In the genomic region with DNA sequence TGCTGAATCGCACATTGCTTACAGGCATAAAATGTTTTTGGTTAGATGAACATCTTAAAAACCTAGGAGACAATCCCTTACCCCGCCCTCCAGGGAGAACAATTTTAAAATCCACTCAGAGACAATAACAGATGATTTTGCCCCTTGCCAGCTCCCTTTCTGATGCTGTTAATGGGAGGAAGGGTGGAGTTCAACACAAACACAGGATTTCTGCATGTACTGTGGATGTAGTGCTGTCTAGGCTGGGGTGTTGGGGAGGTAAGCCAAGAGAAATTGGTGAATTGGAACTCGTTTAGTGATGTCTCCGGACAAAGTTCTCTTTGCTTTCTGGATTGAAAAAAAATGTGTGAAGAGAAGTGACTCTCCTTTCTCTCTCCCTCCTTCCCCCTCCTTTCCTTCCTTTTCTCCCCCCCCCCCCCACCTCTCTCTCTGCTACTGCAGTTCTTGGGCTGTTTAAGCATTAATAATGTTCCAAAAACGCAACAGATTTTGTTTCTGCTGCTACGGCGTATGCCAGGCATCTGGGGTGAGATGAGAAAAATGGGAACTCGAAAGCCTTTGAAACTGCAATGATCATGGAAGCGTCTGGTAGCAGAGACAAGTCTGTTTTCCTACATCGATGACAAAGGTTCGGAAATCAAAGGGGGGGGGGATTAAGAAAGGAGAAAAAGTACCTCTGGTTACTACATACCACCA, we compare ENCODE assay signal across 13 mouse cellular contexts.
A peak's percentile ranks its signal among the peaks of the same experiment; 100 is the strongest.
DNase-seq lines count a peak whose midpoint lies in the region; ATAC-seq and TF ChIP-seq lines count a peak whose summit lies in the region.
"Had no signal": no experiment of that assay in that cellular context is flagged by ENCODE, and none has a peak within 500 bp of the region (broad histone marks: within the 10 kb centered on the region; RNA-seq: fewer than 3 reads in every experiment).

No protein-coding gene starts in this region.

- no peaks in the 10 kb centered on the region for H3K9me3 ChIP-seq in lung, embryonic 14.5 days (ENCODE audit: low read depth, low read length)
- no peaks in the 10 kb centered on the region for H3K9me3 ChIP-seq in midbrain, embryonic 15.5 days

- DNase-seq in gastrocnemius, adult 18-20 months (ENCODE audit: low spot score), result peak; percentile 11
- no peak for DNase-seq in gastrocnemius, postnatal 25 days
- peak; percentile 24 for DNase-seq in lung, embryonic 14.5 days
- no peak for DNase-seq in lung, adult 2 months
- peak; percentile 53 to 61 for DNase-seq in layer of hippocampus, adult 8-10 months (ENCODE audit: low spot score in 2 of 2)
- DNase-seq in left cerebral cortex, postnatal 10 days (ENCODE audit: extremely low spot score in 1 of 2, low spot score in 2 of 2), result no peak
- DNase-seq in frontal cortex, postnatal 10 days (ENCODE audit: low spot score in 2 of 2), result no peak
- DNase-seq: adrenal gland, postnatal 10 days; cerebellum, adult 11-12 months; liver, postnatal 0 days; right cerebral cortex, postnatal 25 days had no signal

- H3K27me3 ChIP-seq in lung, embryonic 14.5 days (ENCODE audit: insufficient read depth, low read length), result no peaks in the 10 kb centered on the region
- no peaks in the 10 kb centered on the region for H3K27me3 ChIP-seq in midbrain, embryonic 15.5 days (replicated peaks)

- no peaks in the 10 kb centered on the region for H3K36me3 ChIP-seq in lung, embryonic 14.5 days (ENCODE audit: insufficient read depth)
- no peaks in the 10 kb centered on the region for H3K36me3 ChIP-seq in midbrain, embryonic 15.5 days (replicated peaks)

- no peaks in the 10 kb centered on the region; the same call in 1 of the 2 replicates for H3K4me1 ChIP-seq in lung, embryonic 14.5 days (ENCODE audit: insufficient read depth)
- H3K4me1 ChIP-seq in lung, adult 2 months (ENCODE audit: control insufficient read depth, insufficient read depth, low read length), result peaks cover 5% of the 10 kb centered on the region
- H3K4me1 ChIP-seq in midbrain, embryonic 15.5 days, result peaks cover 35% of the 10 kb centered on the region

- no peak overlapping the region for H3K9ac ChIP-seq in lung, embryonic 14.5 days
- no peak overlapping the region for H3K9ac ChIP-seq in midbrain, embryonic 15.5 days
- H3K9ac ChIP-seq: liver, postnatal 0 days had no signal

- no peak for ATAC-seq in lung, embryonic 14.5 days (ENCODE audit: insufficient read depth)
- no peak for ATAC-seq in midbrain, embryonic 15.5 days (replicated peaks)
- ATAC-seq: inflammation-experienced regulatory T-cells, adult 6 months; liver, postnatal 0 days had no signal

- WGBS in lung, embryonic 14.5 days, result 42% methylated on average over 11 of the region's 11 CpGs
- WGBS in lung, adult 2 months, result 43% methylated on average over 11 of the region's 11 CpGs
- WGBS in midbrain, embryonic 15.5 days, result 70% methylated on average over 11 of the region's 11 CpGs

- TF ChIP-seq POLR2A in lung, adult 2 months (IDR thresholded peaks at IDR 0.05; ENCODE audit: borderline replicate concordance, extremely low read depth, low read depth, low read length), result no peak

- TF ChIP-seq CTCF in lung, embryonic 14.5 days (IDR thresholded peaks at IDR 0.05; ENCODE audit: low read depth), result no peak
- TF ChIP-seq CTCF in lung, adult 2 months (IDR thresholded peaks at IDR 0.05; ENCODE audit: insufficient read depth, low read length), result no peak

- H3K4me2 ChIP-seq in lung, embryonic 14.5 days, result peak overlapping the region; percentile 27; the same call in 1 of the 2 replicates
- H3K4me2 ChIP-seq in midbrain, embryonic 15.5 days, result no peak overlapping the region

- H3K4me3 ChIP-seq in lung, embryonic 14.5 days (ENCODE audit: low read depth, low read length), result no peak overlapping the region
- no peak overlapping the region for H3K4me3 ChIP-seq in lung, adult 2 months (replicated peaks; ENCODE audit: extremely low read depth, low read depth, low read length)
- H3K4me3 ChIP-seq in midbrain, embryonic 15.5 days, result no peak overlapping the region

- H3K27ac ChIP-seq in lung, embryonic 14.5 days (ENCODE audit: low read depth), result no peak overlapping the region
- peak overlapping the region; percentile 30 for H3K27ac ChIP-seq in midbrain, embryonic 15.5 days

- intact Hi-C loops in left cerebral cortex, postnatal 10 days (cut with DNase I), result no loop called here

Comparison
In these comparisons a context has a peak if more than half of its experiments do, and no peak if none do; other contexts are left out.
1. DNase-seq: peak in gastrocnemius, adult 18-20 months (single experiment), lung, embryonic 14.5 days (single experiment) and layer of hippocampus, adult 8-10 months (2 of 2); none in gastrocnemius, postnatal 25 days (single experiment), lung, adult 2 months (single experiment), left cerebral cortex, postnatal 10 days (0 of 2) and frontal cortex, postnatal 10 days (0 of 2).